Mouse (Mus musculus) lung, postnatal 0 days (tissue): Measurements from ENCODE around the gene Gnb4.

ENCODE experiments used
- CTCF ChIP-seq: IDR thresholded peaks from 2 replicates; pipeline ENCODE4 v1.5.1; 2016; ENCODE audit warnings: antibody characterized with exemption, mild to moderate bottlenecking
- EP300 ChIP-seq: IDR thresholded peaks from 2 replicates; pipeline ENCODE4 v1.6.1; 2016; ENCODE audit warnings: antibody characterized with exemption, mild to moderate bottlenecking, control low read depth

DNA sequence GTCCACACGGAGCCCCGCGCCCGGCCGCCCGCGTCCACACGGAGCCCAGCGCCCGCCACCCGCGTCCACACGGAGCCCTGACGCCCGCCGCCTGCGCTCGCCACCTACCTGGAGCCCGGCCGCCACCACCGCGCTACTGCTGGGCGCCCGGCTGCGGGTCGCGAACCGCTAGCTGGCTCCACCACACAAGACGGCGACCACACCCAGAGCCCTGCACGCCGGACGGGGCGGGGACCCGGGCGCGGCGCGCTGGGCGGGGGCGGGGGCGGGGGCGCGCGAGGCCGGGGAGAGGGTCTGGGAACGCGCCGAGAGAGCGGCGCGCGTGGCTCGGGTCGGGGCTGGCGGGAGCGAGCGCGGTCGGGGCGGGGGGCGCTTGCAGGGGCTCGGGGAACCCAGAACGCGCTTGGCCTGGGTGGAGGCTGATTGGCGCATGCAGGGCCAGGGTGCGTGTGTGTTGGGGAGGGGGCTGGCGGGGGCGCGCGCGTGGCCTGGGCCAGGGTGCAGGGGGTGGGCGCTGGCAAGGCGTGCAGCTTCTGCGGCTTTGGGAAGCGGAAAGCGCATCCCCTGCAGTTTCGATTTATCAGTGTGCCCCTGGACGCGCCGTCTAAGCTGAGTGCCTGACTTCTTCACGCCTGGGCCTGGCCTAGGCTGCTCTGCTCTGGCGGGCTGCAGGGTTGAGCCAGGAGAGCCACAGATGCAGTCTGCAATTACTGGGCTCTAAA lies at the start of gene Gnb4:
- no peak for TF ChIP-seq EP300
- TF ChIP-seq CTCF = no peak
